Mouse (Mus musculus): Measurements from ENCODE around the gene Uhrf1. TPM values are rescaled to one million over a fixed set of nuclear protein-coding genes. Genes with fewer than 3 reads are reported as not detected.

Uhrf1 gene
- total RNA-seq, 2 experiments from 2014 or later: 71.8 to 76.7 TPM

GRCm38 (mm10) chr17:56300186-56300585 is 2.9 kb upstream of the Uhrf1 start, which contains the start of gene Arrdc5:
Arrdc5 (minus strand) TSS chr17:56300286.
- no peak for DNase-seq

- peak; percentile 49 for DNase-seq
Measured at GRCm38 (mm10) chr17:56302363-56302996, 641 bp upstream of the Uhrf1 start.

GRCm38 (mm10) chr17:56303847-56304586 is 896 bp downstream of the Uhrf1 start:
- peak; percentile 98 for DNase-seq

GRCm38 (mm10) chr17:56304718-56305117 is 1.6 kb downstream of the Uhrf1 start:
- no peak for DNase-seq

GRCm38 (mm10) chr17:56305156-56305555 is 2.0 kb downstream of the Uhrf1 start:
- DNase-seq: no peak

- DNase-seq: peak; percentile 60
Measured at GRCm38 (mm10) chr17:56305826-56306225, 2.7 kb downstream of the Uhrf1 start.

GRCm38 (mm10) chr17:56308088-56308487 is 5.0 kb downstream of the Uhrf1 start:
- no peak for DNase-seq

GRCm38 (mm10) chr17:56309191-56309945 is 6.2 kb downstream of the Uhrf1 start:
- no peak for DNase-seq

- no peak for DNase-seq
Measured at GRCm38 (mm10) chr17:56324419-56324818, 21.3 kb downstream of the Uhrf1 start.

- peak; percentile 99 for DNase-seq
Measured at GRCm38 (mm10) chr17:56325450-56326152, 22.5 kb downstream of the Uhrf1 start, which contains the start of gene Kdm4b. Kdm4b (plus strand) TSS chr17:56326062.

GRCm38 (mm10) chr17:56326153-56327147 is 23.3 kb downstream of the Uhrf1 start:
- no peak for DNase-seq

GRCm38 (mm10) chr17:56329267-56329666 is 26.1 kb downstream of the Uhrf1 start:
- no peak for DNase-seq

- no peak for DNase-seq
Measured at GRCm38 (mm10) chr17:56330345-56330744, 27.2 kb downstream of the Uhrf1 start.

- no peak for DNase-seq
Measured at GRCm38 (mm10) chr17:56331256-56331655, 28.1 kb downstream of the Uhrf1 start.

- DNase-seq: no peak
Measured at GRCm38 (mm10) chr17:56332987-56333386, 29.9 kb downstream of the Uhrf1 start.

GRCm38 (mm10) chr17:56337190-56337589 is 34.1 kb downstream of the Uhrf1 start:
- DNase-seq: peak; percentile 82

- DNase-seq: no peak
Measured at GRCm38 (mm10) chr17:56337791-56338190, 34.7 kb downstream of the Uhrf1 start.

- peak; percentile 60 for DNase-seq
Measured at GRCm38 (mm10) chr17:56338909-56339308, 35.8 kb downstream of the Uhrf1 start.

- DNase-seq: no peak
Measured at GRCm38 (mm10) chr17:56340717-56341116, 37.6 kb downstream of the Uhrf1 start.

- DNase-seq: no peak
Measured at GRCm38 (mm10) chr17:56343466-56343865, 40.3 kb downstream of the Uhrf1 start.

GRCm38 (mm10) chr17:56345364-56345763 is 42.2 kb downstream of the Uhrf1 start:
- DNase-seq: no peak
